Mouse (Mus musculus): ENCODE results near the gene Rap1gap2. TPM values are rescaled to one million over a fixed set of nuclear protein-coding genes. Genes with fewer than 3 reads are reported as not detected.

Gene Rap1gap2
- polyA plus RNA-seq, 1 experiment from 2014 or later, result 9.9 TPM

DNA sequence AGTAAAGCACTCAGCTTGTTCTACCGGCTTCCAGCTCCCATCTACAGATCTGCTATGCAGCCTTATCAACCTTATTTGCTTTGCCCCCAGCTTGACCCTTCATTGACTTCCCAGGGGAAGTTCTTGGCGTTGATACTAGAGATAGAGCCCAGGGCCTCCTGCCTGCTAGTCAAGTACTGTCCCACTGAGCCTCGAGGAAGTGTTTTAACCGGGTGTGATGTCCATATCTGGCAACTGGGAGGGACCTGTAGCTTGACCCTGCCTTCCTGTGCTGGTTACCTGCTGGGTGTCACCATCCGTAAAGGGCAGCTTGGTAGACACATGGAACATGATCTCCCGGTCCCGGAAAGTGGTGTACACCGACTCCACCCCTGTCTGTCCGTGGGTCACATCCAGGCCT lies 196.6 kb downstream of the Rap1gap2 start:
- WGBS, result 81% methylated on average over 9 of the region's 9 CpGs

DNA sequence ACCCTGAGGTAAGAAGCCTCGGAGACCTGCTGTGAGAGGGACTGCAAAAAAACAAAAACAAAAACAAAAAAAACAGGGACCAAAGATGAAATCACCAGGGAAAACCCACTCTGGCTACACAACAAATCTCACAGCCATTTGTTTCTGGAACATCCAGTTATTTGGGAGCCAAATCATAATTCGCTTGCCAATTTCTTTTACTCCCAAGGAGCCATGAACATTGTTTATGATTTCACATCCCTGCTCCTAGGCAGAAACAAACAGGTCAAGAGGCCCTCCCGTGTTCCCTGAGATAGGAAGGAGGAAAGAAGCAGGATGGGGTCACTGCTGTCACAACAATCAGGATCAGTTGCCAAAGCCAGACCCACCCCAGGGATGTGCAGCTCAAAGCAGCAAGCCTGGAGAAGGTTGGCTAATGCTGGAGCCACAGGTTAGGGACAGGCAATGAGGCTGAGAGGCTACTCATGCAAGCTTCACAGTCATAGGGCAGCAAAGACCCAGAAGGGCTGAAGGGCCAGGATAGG lies 197.2 kb downstream of the Rap1gap2 start:
- ATAC-seq (ENCODE audit: low read depth), result no peak
- Histone ChIP-seq H3K9ac (replicated peaks; ENCODE audit: low read depth, low read length) (no peak overlapping the region), H3K36me3 (ENCODE audit: control insufficient read depth, insufficient read depth, low read length) (no peaks in the 10 kb centered on the region), H3K27me3 (ENCODE audit: control insufficient read depth, insufficient read depth, low read length) (no peaks in the 10 kb centered on the region), H3K4me3 (ENCODE audit: low read depth, low read length) (no peak overlapping the region), H3K9me3 (ENCODE audit: control insufficient read depth, low read length) (no peaks in the 10 kb centered on the region), H3K27ac (ENCODE audit: low read depth, low read length) (no peak overlapping the region), H3K4me1 (ENCODE audit: control insufficient read depth, insufficient read depth, low read length) (peaks cover 8% of the 10 kb centered on the region; the same call in 1 of the 2 replicates), H3K4me2 (ENCODE audit: low read depth, low read length) (no peak overlapping the region)
- 74% methylated on average over 3 of the region's 3 CpGs for WGBS

More for the DNA sequence above, 196.6 kb downstream of the Rap1gap2 start:
- Histone ChIP-seq H3K4me1 (ENCODE audit: control insufficient read depth, insufficient read depth, low read length) (peaks cover 3% of the 10 kb centered on the region; the same call in 1 of the 2 replicates), H3K9ac (replicated peaks; ENCODE audit: low read depth, low read length) (no peak overlapping the region), H3K4me2 (ENCODE audit: low read depth, low read length) (no peak overlapping the region), H3K9me3 (ENCODE audit: control insufficient read depth, low read length) (no peaks in the 10 kb centered on the region), H3K27me3 (ENCODE audit: control insufficient read depth, insufficient read depth, low read length) (no peaks in the 10 kb centered on the region), H3K36me3 (ENCODE audit: control insufficient read depth, insufficient read depth, low read length) (no peaks in the 10 kb centered on the region), H3K4me3 (ENCODE audit: low read depth, low read length) (no peak overlapping the region), H3K27ac (ENCODE audit: low read depth, low read length) (no peak overlapping the region)
- ATAC-seq (ENCODE audit: low read depth), result no peak

DNA sequence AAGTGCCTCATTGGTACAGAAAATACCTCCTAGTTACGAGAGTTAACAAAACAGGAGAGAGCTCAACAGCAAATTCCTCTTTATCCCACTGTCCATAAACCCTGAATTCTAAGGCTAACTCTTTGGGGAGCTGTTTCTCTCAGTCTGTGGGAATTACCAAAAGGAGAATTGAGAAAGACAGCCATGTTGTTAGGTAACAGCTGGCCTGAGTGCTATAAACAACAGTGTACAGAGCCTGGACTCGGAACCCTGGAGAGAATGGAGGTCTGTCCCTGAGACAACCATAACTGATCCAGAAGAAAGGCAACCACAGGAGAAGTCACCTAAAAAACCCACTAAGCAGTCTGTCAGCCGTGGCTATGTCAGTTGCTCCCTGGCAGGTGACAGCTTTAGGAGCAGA lies 198.3 kb downstream of the Rap1gap2 start:
- Histone ChIP-seq H3K4me1 (ENCODE audit: control insufficient read depth, insufficient read depth, low read length) (peaks cover 8% of the 10 kb centered on the region; the same call in 1 of the 2 replicates), H3K4me2 (ENCODE audit: low read depth, low read length) (no peak overlapping the region), H3K27ac (ENCODE audit: low read depth, low read length) (no peak overlapping the region), H3K9ac (replicated peaks; ENCODE audit: low read depth, low read length) (no peak overlapping the region), H3K9me3 (ENCODE audit: control insufficient read depth, low read length) (no peaks in the 10 kb centered on the region), H3K36me3 (ENCODE audit: control insufficient read depth, insufficient read depth, low read length) (no peaks in the 10 kb centered on the region), H3K4me3 (ENCODE audit: low read depth, low read length) (no peak overlapping the region), H3K27me3 (ENCODE audit: control insufficient read depth, insufficient read depth, low read length) (no peaks in the 10 kb centered on the region)
- no peak for ATAC-seq (ENCODE audit: low read depth)
- 59% methylated on average over 3 of the region's 3 CpGs for WGBS

DNA sequence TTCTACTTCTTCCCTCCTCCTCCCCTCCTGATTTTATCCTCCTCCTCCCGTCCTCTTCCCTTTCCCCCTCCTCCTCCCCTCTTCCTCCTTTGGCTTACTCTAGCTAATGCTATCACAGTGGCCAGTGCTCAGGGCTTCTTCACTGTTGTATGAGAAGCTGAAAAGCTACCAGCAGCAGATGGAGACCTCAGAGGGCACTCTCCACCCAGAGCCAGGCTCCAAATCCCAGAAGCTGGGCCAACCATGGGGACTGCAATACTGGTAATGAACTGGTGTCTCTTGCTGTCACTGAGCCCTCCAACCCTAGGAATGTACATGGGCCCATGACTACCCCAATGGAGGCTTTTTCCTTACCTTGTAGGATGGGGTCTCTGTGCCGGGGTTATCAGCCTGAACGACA lies 198.8 kb downstream of the Rap1gap2 start:
- no peak overlapping the region for H3K27ac ChIP-seq (ENCODE audit: low read depth, low read length)
- WGBS, result 74% methylated on average over 3 of the region's 3 CpGs
- H3K4me3 ChIP-seq (ENCODE audit: low read depth, low read length), result no peak overlapping the region
- H3K4me2 ChIP-seq (ENCODE audit: low read depth, low read length), result no peak overlapping the region
- H3K4me1 ChIP-seq (ENCODE audit: control insufficient read depth, insufficient read depth, low read length), result peaks cover 8% of the 10 kb centered on the region; the same call in 1 of the 2 replicates
- no peaks in the 10 kb centered on the region for H3K27me3 ChIP-seq (ENCODE audit: control insufficient read depth, insufficient read depth, low read length)
- no peaks in the 10 kb centered on the region for H3K36me3 ChIP-seq (ENCODE audit: control insufficient read depth, insufficient read depth, low read length)
- no peak for ATAC-seq (ENCODE audit: low read depth)
- no peaks in the 10 kb centered on the region for H3K9me3 ChIP-seq (ENCODE audit: control insufficient read depth, low read length)
- H3K9ac ChIP-seq (replicated peaks; ENCODE audit: low read depth, low read length), result no peak overlapping the region

DNA sequence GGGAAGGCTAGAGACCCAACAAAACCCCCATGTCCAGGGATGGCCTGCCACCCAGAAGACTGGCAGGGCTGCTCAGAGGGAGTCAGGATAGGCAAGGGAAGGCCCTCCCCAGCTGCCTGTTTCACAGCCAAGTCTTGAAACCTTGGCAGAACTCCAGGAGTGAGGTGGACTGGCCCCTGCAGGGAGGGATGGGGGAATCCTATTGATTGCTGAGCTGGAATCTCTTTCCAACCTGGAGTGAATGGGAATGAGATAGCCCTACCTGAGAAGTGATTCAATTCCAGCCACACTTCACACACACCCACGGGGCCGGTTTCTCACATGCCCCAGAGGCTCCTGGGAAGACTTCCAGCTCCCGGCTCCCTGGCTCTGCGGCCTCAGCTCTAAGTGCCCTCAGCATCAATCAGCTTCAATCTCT lies 200.9 kb downstream of the Rap1gap2 start:
- Histone ChIP-seq H3K9ac (replicated peaks; ENCODE audit: low read depth, low read length) (no peak overlapping the region), H3K9me3 (ENCODE audit: control insufficient read depth, low read length) (no peaks in the 10 kb centered on the region), H3K27ac (ENCODE audit: low read depth, low read length) (peak overlapping the region; percentile 13; the same call in 1 of the 2 replicates), H3K4me1 (ENCODE audit: control insufficient read depth, insufficient read depth, low read length) (peaks cover 8% of the 10 kb centered on the region; the same call in 1 of the 2 replicates), H3K27me3 (ENCODE audit: control insufficient read depth, insufficient read depth, low read length) (no peaks in the 10 kb centered on the region), H3K36me3 (ENCODE audit: control insufficient read depth, insufficient read depth, low read length) (no peaks in the 10 kb centered on the region), H3K4me2 (ENCODE audit: low read depth, low read length) (no peak overlapping the region), H3K4me3 (ENCODE audit: low read depth, low read length) (no peak overlapping the region)
- WGBS, result 48% methylated on average over 4 of the region's 4 CpGs
- peak; percentile 13; the same call in 1 of the 2 replicates for ATAC-seq (ENCODE audit: low read depth)

DNA sequence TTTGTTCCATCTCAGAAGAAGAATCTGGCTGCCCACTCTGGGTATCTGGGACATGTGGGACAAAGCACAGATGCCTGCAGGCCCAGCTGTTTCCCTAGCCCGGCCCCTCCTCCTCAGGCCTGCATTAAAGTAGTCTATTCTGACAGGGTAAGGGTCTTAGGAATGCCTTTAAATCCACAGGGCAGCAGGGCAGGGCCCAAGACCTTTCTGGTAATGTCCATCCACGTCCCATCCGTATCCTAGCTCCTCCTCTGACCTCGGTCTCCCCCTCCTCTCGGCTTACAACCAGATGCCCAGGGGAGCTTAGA lies 201.3 kb downstream of the Rap1gap2 start:
- no peak overlapping the region for H3K4me2 ChIP-seq (ENCODE audit: low read depth, low read length)
- H3K36me3 ChIP-seq (ENCODE audit: control insufficient read depth, insufficient read depth, low read length), result no peaks in the 10 kb centered on the region
- WGBS, result 72% methylated on average over 5 of the region's 5 CpGs
- peak overlapping the region; percentile 13; the same call in 1 of the 2 replicates for H3K27ac ChIP-seq (ENCODE audit: low read depth, low read length)
- ATAC-seq (ENCODE audit: low read depth), result peak; percentile 32; the same call in 1 of the 2 replicates
- no peaks in the 10 kb centered on the region for H3K9me3 ChIP-seq (ENCODE audit: control insufficient read depth, low read length)
- peaks cover 8% of the 10 kb centered on the region; the same call in 1 of the 2 replicates for H3K4me1 ChIP-seq (ENCODE audit: control insufficient read depth, insufficient read depth, low read length)
- H3K4me3 ChIP-seq (ENCODE audit: low read depth, low read length), result no peak overlapping the region
- no peaks in the 10 kb centered on the region for H3K27me3 ChIP-seq (ENCODE audit: control insufficient read depth, insufficient read depth, low read length)
- H3K9ac ChIP-seq (replicated peaks; ENCODE audit: low read depth, low read length), result no peak overlapping the region

DNA sequence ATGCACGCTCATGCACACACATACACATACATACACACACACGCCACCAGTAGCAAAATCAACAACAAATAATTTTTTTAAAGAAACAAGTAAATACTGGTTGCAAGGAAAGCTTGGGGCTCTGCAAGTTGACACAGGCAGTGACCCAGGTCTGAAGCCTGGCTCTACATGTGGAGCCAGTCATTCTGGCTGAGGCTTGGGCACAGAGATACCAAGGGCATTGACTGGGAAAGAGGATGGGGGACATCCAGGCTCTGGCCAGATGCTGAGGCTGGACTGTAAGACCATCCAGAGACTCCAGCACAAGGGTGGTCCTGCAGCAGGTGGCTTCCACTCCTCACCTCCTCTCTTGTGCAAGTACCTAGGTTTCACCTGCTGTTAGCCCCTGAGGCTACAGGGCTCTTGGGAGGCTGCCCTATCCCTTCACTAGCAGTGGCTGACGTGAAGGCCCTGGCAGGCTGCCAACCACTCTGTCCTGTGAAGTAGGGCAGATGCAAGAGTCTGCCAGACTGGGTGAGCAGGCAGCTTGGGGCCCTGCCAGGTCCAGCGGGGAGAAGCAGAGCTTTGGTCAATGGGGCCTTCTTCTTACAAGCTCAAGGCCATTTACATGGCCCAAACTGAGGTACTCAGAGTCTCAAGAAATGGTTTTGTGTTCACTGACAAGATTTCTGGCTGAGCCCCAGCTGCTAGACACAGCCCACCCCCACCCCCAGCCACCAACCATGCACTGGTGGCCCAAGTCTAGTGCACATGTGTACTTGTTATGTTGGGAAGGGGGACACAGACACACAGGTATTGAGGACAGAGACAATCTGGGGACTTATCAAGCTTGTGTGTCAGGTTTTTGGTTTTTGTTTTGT lies 201.9 kb downstream of the Rap1gap2 start:
- Histone ChIP-seq H3K4me2 (ENCODE audit: low read depth, low read length) (no peak overlapping the region), H3K4me3 (ENCODE audit: low read depth, low read length) (no peak overlapping the region), H3K36me3 (ENCODE audit: control insufficient read depth, insufficient read depth, low read length) (no peaks in the 10 kb centered on the region), H3K27ac (ENCODE audit: low read depth, low read length) (peak overlapping the region; percentile 18; the same call in 1 of the 2 replicates), H3K9ac (replicated peaks; ENCODE audit: low read depth, low read length) (no peak overlapping the region), H3K9me3 (ENCODE audit: control insufficient read depth, low read length) (no peaks in the 10 kb centered on the region), H3K4me1 (ENCODE audit: control insufficient read depth, insufficient read depth, low read length) (peaks cover 8% of the 10 kb centered on the region; the same call in 1 of the 2 replicates), H3K27me3 (ENCODE audit: control insufficient read depth, insufficient read depth, low read length) (no peaks in the 10 kb centered on the region)
- 51% methylated on average over 4 of the region's 4 CpGs for WGBS
- peak; percentile 92 for ATAC-seq (ENCODE audit: low read depth)

DNA sequence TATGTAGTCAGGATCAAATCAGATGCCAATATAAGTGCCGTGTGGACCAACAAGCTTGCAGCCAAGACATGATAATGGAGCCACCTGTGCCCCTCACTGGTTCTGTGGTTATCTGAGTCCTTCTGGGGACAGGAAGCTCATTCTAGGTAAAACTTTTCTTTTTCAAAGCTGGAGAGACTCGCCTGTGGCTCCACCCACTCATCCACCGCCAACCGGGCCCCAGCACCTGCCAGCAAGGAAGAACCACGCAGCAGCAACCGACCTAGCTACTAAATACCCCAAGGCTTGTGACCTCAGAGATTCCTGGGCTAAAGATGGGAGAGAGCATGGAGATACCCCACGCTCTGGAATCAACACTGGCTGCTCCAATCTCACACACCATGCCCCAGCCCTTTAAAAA lies 205.5 kb downstream of the Rap1gap2 start:
- no peak for ATAC-seq (ENCODE audit: low read depth)
- Histone ChIP-seq H3K36me3 (ENCODE audit: control insufficient read depth, insufficient read depth, low read length) (no peaks in the 10 kb centered on the region), H3K4me1 (ENCODE audit: control insufficient read depth, insufficient read depth, low read length) (peaks cover 8% of the 10 kb centered on the region; the same call in 1 of the 2 replicates), H3K4me2 (ENCODE audit: low read depth, low read length) (no peak overlapping the region), H3K27ac (ENCODE audit: low read depth, low read length) (no peak overlapping the region), H3K27me3 (ENCODE audit: control insufficient read depth, insufficient read depth, low read length) (no peaks in the 10 kb centered on the region), H3K9ac (replicated peaks; ENCODE audit: low read depth, low read length) (no peak overlapping the region), H3K9me3 (ENCODE audit: control insufficient read depth, low read length) (no peaks in the 10 kb centered on the region), H3K4me3 (ENCODE audit: low read depth, low read length) (no peak overlapping the region)
- 76% methylated on average over 7 of the region's 7 CpGs for WGBS

DNA sequence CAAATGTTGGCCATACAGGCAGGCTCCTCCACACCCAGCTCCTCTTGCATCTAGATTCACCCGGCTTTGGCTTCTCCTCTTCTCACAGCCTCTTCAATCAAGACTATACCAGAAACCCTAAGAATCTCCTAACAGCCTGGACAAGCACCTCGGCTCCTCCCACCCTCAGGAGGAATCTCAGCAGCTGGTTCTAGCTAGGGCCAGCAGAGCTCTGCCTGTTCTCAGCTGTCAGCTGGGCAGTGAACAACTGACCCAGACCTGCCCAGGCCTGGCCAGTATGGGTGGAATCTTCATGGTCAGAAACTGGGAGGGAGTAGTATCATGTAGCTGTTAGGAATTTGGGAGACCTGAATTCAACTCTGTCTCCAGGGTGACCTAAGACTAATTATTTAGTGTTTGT lies 206.5 kb downstream of the Rap1gap2 start:
- no peak for ATAC-seq (ENCODE audit: low read depth)

More for the DNA sequence above, 206.5 kb downstream of the Rap1gap2 start:
- H3K27ac ChIP-seq (ENCODE audit: low read depth, low read length), result no peak overlapping the region
- 71% methylated on average over 2 of the region's 2 CpGs for WGBS
- H3K4me2 ChIP-seq (ENCODE audit: low read depth, low read length), result no peak overlapping the region
- H3K36me3 ChIP-seq (ENCODE audit: control insufficient read depth, insufficient read depth, low read length), result no peaks in the 10 kb centered on the region
- H3K4me1 ChIP-seq (ENCODE audit: control insufficient read depth, insufficient read depth, low read length), result peaks cover 7% of the 10 kb centered on the region; the same call in 1 of the 2 replicates
- H3K4me3 ChIP-seq (ENCODE audit: low read depth, low read length), result no peak overlapping the region
- no peaks in the 10 kb centered on the region for H3K27me3 ChIP-seq (ENCODE audit: control insufficient read depth, insufficient read depth, low read length)
- H3K9me3 ChIP-seq (ENCODE audit: control insufficient read depth, low read length), result no peaks in the 10 kb centered on the region
- H3K9ac ChIP-seq (replicated peaks; ENCODE audit: low read depth, low read length), result no peak overlapping the region
